Mouse (Mus musculus): Measurements from ENCODE around the gene Gmfb.

Gmfb gene

GRCm38 (mm10) chr14:46800684-46801345 is 21.2 kb downstream of the Gmfb start:
- peak in 1 of 2 experiments; percentile 33 for DNase-seq

- peak; percentile 18 to 47 for DNase-seq
Observed at GRCm38 (mm10) chr14:46794157-46794556, 27.9 kb downstream of the Gmfb start.

DNA sequence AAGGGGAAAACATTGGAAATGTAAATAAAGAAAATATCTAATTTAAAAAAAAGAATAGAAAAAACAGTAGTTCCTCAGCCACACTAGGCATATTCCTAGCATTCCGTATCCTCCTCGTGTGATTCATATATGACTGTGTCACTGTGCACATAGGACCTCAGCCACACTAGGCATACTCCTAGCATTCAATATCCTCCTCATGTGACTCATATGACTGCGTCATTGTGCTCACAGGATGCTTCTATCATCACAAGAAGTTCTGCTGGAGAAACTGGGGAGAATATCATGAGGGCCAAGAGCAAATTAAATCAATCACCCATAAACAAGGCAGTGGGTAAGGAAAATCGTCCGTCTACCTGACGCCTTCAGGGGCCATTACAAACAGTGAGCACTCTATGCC is 31.3 kb downstream of the Gmfb start:
- DNase-seq: no peak

- no peak for DNase-seq
Observed at GRCm38 (mm10) chr14:46790303-46790702, 31.7 kb downstream of the Gmfb start.

DNA sequence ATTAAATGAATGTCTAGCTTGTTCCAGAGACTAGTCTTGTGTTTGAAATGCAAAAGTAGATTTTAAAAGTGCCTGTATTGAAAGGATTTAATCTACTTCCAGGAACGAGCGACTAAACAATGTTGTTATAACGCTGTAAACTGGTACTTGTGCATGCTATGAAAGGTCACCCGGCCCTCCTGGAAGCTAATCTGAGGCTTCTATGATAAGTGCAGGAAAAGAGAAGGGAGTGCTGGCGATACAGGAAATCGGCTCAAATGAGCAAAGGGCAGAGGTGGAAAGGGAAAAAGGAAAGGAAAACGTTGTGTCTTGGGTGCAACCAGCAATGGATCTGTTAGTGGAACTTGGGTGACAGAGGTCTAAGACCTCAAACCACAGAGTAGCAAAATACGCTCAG is 33.5 kb downstream of the Gmfb start:
- no peak for DNase-seq

DNA sequence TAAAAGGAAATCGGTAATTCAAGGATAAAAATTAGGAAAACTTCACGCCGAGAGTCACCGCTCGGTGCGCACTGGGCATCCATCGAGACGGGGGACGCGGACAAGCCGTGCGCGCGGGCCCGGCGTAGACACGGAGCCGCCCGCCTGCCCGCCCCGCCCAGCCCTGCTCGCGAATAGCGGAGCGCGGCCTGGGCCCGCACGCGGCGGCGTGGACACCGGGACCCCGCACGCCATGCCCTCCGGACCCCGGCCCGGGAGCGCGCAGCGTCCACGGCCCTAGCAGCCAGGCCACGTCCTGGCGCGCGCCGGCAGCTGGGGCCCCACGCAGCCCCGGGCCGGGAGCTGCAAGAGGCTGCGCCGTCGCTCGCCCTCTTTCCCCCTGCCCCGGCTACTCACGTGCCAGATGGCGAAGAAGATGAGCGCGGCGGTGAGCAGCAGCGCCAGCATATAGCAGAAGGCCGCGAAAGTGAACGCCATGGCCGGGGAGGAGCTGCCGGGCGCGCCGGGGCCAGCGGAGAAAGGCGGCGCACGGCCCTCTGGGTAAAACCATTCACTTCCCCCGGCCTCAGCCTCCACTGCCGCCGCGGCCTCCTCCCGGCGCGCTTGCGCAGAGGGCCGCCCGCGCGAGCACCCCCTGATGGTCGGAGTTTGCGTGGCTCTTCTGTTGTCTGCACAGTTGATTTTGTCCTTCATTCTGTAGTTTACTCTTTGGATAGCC is 34.1 kb downstream of the Gmfb start, which contains the start of gene Cnih1:
TSS of gene Cnih1 (minus strand) at position 625 of the 718 bp plus-strand sequence.
- peak; percentile 88 to 91 for DNase-seq

GRCm38 (mm10) chr14:46787454-46787786 is 34.6 kb downstream of the Gmfb start:
- no peak for DNase-seq

DNA sequence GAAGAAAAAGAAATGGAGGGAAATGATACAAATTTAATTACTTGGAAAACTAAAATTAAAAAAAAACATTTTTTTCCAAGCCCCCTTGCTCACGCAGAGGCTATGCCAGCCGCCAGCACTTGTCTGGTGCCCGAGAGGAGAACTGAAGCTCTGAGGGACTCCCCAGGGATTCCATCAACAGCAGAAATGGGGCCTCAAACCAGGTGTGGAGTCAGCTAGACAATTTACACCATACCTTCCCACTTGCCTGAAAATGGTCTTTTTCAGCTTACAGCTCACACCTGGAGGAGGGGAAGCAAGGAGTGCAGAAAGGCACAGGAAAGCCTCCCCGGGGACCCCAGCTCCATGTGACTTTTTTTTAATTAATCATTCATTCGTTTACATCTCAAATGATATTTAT is 36.8 kb downstream of the Gmfb start:
- DNase-seq: no peak

GRCm38 (mm10) chr14:46783327-46783926 is 38.6 kb downstream of the Gmfb start:
- no peak for DNase-seq

GRCm38 (mm10) chr14:46782187-46782828 is 39.7 kb downstream of the Gmfb start:
- no peak for DNase-seq

DNA sequence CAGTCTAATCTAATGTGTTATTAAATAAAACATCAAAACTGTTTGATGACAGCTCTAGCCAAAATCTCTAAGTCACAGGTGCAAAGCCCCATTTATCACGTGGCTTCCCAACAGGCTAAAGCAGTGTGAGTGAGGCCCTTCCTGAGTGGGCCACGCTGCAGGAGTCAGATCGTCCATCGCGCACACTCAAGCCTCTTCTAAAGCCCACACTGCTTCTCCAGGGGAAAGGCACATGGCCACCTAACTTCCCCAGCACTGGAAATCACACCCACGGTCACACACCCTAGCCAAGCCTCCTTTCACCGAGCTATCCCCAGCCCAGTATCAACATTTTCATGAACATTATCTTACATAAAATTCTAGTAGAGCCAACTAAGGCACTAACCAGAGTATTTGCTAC is 41.0 kb downstream of the Gmfb start:
- no peak for DNase-seq

DNA sequence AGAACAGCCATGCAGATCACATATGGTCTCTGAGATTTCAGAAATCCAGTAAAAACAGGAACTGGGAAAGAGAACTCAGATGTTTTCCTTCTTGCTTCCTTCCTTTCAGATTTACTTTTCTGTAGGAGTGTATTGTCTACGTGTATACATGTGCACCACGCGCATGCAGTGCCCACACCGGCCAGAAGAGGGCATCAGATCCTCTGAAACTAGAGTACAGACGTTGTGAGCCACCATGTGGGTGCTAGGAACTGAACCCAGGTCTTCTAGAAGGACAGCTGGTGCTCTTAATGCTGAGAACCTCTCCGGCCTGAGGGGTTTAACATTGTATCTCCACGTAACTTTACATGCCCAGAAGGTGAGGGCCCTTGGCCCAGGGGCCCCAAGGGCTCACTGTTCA is 42.8 kb downstream of the Gmfb start:
- no peak for DNase-seq

- no peak for DNase-seq
Observed at GRCm38 (mm10) chr14:46778756-46779155, 43.3 kb downstream of the Gmfb start.

DNA sequence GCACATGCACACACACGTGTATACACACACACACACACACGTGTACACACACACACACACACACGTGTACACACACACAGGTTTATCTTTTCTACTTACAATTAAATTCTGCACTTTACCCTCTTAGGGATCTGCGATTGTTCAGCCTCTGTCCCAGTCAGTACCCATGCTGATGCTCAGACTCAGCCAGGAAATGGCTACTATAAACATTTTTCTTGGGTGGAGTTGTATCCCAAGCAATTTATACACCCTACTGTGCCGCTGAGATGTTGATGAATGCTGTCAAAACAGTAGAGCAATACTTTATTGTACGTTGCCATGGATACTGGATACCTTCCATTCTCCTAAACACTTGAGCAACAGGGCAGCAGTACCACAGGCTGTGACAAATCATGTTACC is 52.0 kb downstream of the Gmfb start:
- no peak for DNase-seq

DNA sequence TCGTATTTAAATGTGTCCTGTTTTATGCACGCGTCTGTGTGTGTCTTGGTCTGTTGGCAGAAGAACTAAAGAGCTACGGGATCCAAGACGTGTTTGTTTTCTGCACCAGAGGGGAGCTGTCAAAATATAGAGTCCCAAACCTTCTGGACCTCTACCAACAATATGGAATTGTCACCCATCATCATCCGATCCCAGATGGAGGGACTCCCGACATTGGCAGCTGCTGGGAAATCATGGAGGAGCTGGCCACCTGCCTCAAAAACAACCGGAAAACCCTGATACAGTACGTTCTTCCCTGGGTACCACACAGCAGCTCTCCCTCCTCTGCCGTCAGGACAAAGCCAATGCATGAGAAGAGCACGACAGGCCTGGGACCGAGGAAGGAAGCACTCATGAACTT is 54.9 kb downstream of the Gmfb start:
- no peak for DNase-seq

DNA sequence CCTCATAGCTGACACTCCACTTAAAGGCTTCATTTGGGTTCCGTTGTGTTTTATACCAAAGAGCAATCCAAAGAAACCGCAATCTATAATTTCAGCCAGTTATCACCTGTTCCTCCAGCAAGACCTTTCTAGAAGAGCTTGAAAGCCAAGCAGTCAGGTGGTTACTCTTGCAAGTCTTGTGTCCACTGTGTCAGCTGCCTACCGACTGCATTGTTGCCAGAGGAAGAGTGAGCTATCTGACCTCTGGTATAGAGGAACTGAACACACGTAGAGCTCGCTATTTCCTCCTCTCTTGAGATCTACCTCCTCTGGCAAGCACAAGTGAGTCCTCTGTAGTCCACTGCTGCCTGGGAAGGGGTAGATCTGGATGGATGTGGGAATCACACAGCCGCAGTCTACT is 60.9 kb downstream of the Gmfb start:
- DNase-seq: no peak

DNA sequence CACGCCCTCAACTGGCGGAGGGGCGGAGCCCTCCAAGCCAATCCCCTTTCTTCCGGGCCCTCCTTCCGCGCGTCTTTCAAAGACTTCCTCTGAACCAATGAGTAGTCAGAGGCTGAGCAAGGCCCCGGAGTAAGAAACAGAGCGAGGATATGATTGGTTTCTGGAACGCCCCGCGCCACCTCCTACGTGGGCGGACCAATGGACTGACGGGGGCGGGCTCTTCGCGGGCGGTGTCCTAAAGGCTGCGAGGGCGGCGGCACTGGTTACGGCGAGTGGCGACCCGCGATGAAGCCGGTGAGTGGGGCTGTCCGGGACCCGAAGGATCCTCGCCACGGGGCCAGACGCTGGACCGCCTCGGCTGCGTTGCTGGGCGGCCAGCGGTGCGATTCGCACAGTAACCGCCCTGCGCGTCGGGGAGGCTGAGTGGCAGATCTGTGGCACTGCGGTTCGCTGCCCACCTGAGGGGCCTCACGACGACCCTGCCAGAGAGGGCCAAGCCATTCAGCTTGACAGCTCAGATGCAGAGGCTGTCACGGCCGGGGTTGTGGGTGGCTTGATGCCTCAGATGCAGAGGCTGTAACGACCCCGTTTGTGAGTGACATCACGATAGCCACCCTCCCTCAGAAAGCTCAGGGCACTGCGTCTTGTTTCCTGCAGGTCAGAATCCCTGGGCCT is 61.5 kb downstream of the Gmfb start, which contains the start of gene Cdkn3:
TSS of gene Cdkn3 (plus strand) at position 187 of the 675 bp plus-strand sequence.
- DNase-seq: peak; percentile 96

DNA sequence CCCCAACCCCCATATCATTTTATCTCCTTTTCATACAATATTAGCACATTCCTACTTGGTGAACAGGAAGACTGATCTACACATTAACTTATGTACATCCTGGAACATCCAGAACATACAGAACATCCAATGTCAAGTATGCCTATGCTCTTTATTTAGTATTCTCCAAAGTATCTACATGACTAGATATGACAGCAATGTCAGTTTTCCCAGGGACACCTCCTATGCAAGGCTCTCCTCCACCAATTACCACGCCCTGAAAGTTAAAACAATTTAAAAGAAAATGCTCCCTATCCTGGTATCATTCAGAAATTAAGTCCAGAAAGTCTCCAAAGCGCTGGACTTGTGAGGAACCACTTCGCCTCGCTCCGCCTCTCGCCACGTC is 62.1 kb downstream of the Gmfb start:
- no peak for DNase-seq
